In genomic region chr19:45056908-45057698, GRCm38 (mm10) we compare ENCODE assay signal across 8 mouse cellular contexts. TPM values are rescaled to one million over a fixed set of nuclear protein-coding genes. Genes with fewer than 3 reads are reported as not detected.
DNase-seq lines count a peak whose midpoint lies in the region; ATAC-seq lines count a peak whose summit lies in the region.

No protein-coding gene starts in this region.

- peak overlapping the region; percentile 97 for H3K27ac ChIP-seq in kidney, embryonic 14.5 days (ENCODE audit: low read depth, low read length)
- H3K27ac ChIP-seq in forebrain, embryonic 14.5 days (ENCODE audit: low read depth, low read length) = peak overlapping the region; percentile 98; the same call in 1 of the 2 replicates
- peak overlapping the region; percentile 95 for H3K27ac ChIP-seq in liver, embryonic 13.5 days
- peak overlapping the region; percentile 97 for H3K27ac ChIP-seq in stomach, embryonic 14.5 days (ENCODE audit: low read length)

- no peaks in the 10 kb centered on the region for H3K27me3 ChIP-seq in kidney, embryonic 14.5 days (ENCODE audit: control insufficient read depth, insufficient read depth, low read length)
- no peaks in the 10 kb centered on the region for H3K27me3 ChIP-seq in forebrain, embryonic 14.5 days (replicated peaks; ENCODE audit: control insufficient read depth, insufficient read depth, low read length)
- H3K27me3 ChIP-seq in liver, embryonic 13.5 days = no peaks in the 10 kb centered on the region
- no peaks in the 10 kb centered on the region for H3K27me3 ChIP-seq in stomach, embryonic 14.5 days (ENCODE audit: control insufficient read depth, insufficient read depth, low read length)

- no peak for DNase-seq in kidney, postnatal 36 days
- no peak for DNase-seq in forebrain, embryonic 14.5 days (ENCODE audit: low spot score)
- DNase-seq in liver, embryonic 13.5 days = no peak
- DNase-seq in adrenal gland, adult 18-20 months (ENCODE audit: low spot score in 2 of 2) = no peak
- DNase-seq in frontal cortex, postnatal 36 days (ENCODE audit: low spot score in 2 of 2) = no peak
- no peak for DNase-seq in urinary bladder, postnatal 36 days (ENCODE audit: low spot score in 2 of 2)

- WGBS in kidney, embryonic 14.5 days = 67% methylated on average over 7 of the region's 7 CpGs
- WGBS in forebrain, embryonic 14.5 days = 87% methylated on average over 7 of the region's 7 CpGs
- 67% methylated on average over 7 of the region's 7 CpGs for WGBS in liver, embryonic 13.5 days (ENCODE audit: insufficient replicate concordance)
- WGBS in stomach, embryonic 14.5 days = 66% methylated on average over 7 of the region's 7 CpGs

- peak overlapping the region; percentile 80 for H3K4me2 ChIP-seq in kidney, embryonic 14.5 days (replicated peaks; ENCODE audit: low read depth, low read length)
- H3K4me2 ChIP-seq in forebrain, embryonic 14.5 days (ENCODE audit: low read length) = peak overlapping the region; percentile 92
- peak overlapping the region; percentile 92 for H3K4me2 ChIP-seq in liver, embryonic 13.5 days
- H3K4me2 ChIP-seq in stomach, embryonic 14.5 days (replicated peaks; ENCODE audit: low read depth, low read length) = peak overlapping the region; percentile 69

- ATAC-seq in kidney, embryonic 14.5 days (ENCODE audit: low FRiP score, low TSS enrichment) = no peak
- ATAC-seq in forebrain, embryonic 14.5 days = no peak
- no peak for ATAC-seq in liver, embryonic 13.5 days (ENCODE audit: low read depth)
- no peak for ATAC-seq in stomach, embryonic 14.5 days (ENCODE audit: insufficient number of reproducible peaks, insufficient read depth, low FRiP score, low read depth)

- H3K9me3 ChIP-seq in kidney, embryonic 14.5 days (ENCODE audit: control insufficient read depth, low read length) = no peaks in the 10 kb centered on the region
- no peaks in the 10 kb centered on the region for H3K9me3 ChIP-seq in forebrain, embryonic 14.5 days (replicated peaks; ENCODE audit: control insufficient read depth, low read length)
- H3K9me3 ChIP-seq in liver, embryonic 13.5 days (replicated peaks) = no peaks in the 10 kb centered on the region
- no peaks in the 10 kb centered on the region for H3K9me3 ChIP-seq in stomach, embryonic 14.5 days (ENCODE audit: control insufficient read depth, low read depth, low read length)

- peaks cover 5% of the 10 kb centered on the region for H3K4me1 ChIP-seq in kidney, embryonic 14.5 days (ENCODE audit: control insufficient read depth, insufficient read depth, low read length)
- H3K4me1 ChIP-seq in forebrain, embryonic 14.5 days (ENCODE audit: control insufficient read depth, insufficient read depth, low read length) = peaks cover 14% of the 10 kb centered on the region
- peaks cover 45% of the 10 kb centered on the region for H3K4me1 ChIP-seq in liver, embryonic 13.5 days (replicated peaks)
- peaks cover 18% of the 10 kb centered on the region for H3K4me1 ChIP-seq in stomach, embryonic 14.5 days (ENCODE audit: control insufficient read depth, insufficient read depth, low read length)

- peak overlapping the region; percentile 90 for H3K9ac ChIP-seq in kidney, embryonic 14.5 days (ENCODE audit: low read depth, low read length)
- H3K9ac ChIP-seq in forebrain, embryonic 14.5 days (ENCODE audit: low read length) = no peak overlapping the region
- peak overlapping the region; percentile 87 for H3K9ac ChIP-seq in liver, embryonic 13.5 days
- H3K9ac ChIP-seq in stomach, embryonic 14.5 days (replicated peaks; ENCODE audit: low read depth, low read length) = peak overlapping the region; percentile 52

- peaks cover 6% of the 10 kb centered on the region; the same call in 1 of the 2 replicates for H3K36me3 ChIP-seq in kidney, embryonic 14.5 days (ENCODE audit: control insufficient read depth, insufficient read depth, low read length)
- peaks cover 32% of the 10 kb centered on the region for H3K36me3 ChIP-seq in forebrain, embryonic 14.5 days (ENCODE audit: control insufficient read depth, insufficient read depth, low read length)
- H3K36me3 ChIP-seq in liver, embryonic 13.5 days = no peaks in the 10 kb centered on the region
- H3K36me3 ChIP-seq in stomach, embryonic 14.5 days (ENCODE audit: control insufficient read depth, insufficient read depth, low read length) = peaks cover 7% of the 10 kb centered on the region

- H3K4me3 ChIP-seq in kidney, embryonic 14.5 days (ENCODE audit: low read length) = peak overlapping the region; percentile 67
- H3K4me3 ChIP-seq in forebrain, embryonic 14.5 days (ENCODE audit: low read depth, low read length) = peak overlapping the region; percentile 61
- H3K4me3 ChIP-seq in liver, embryonic 13.5 days (replicated peaks) = peak overlapping the region; percentile 74
- H3K4me3 ChIP-seq in stomach, embryonic 14.5 days (ENCODE audit: low read depth, low read length) = peak overlapping the region; percentile 53; the same call in 1 of the 2 replicates

RNA-seq across cellular contexts. Expression of gene Sfxn3, which starts 9.8 kb away (rescaled TPM):
- 11.0 and 18.3 TPM in 2 replicates for polyA plus RNA-seq in kidney, embryonic 14.5 days (2014; fragmentation: Nextera tagmentation; extraction: Ambion mirVana)
- polyA plus RNA-seq in forebrain, embryonic 14.5 days (2014; fragmentation: Nextera tagmentation; extraction: Ambion mirVana) = 54.2 and 56.5 TPM in 2 replicates
- 2.4 and 2.9 TPM in 2 replicates for polyA plus RNA-seq in liver, embryonic 13.5 days (2015; fragmentation: Nextera tagmentation; extraction: Ambion mirVana)
- polyA plus RNA-seq in stomach, embryonic 14.5 days (2014; fragmentation: Nextera tagmentation; extraction: Ambion mirVana) = 28.8 and 34.5 TPM in 2 replicates
- 10 to 100 TPM; 50.1 to 51.8 TPM for total RNA-seq in adrenal gland, adult 18-20 months (2021)

RNA-seq across cellular contexts. Expression of gene Pdzd7, which starts 11.6 kb away (rescaled TPM):
- polyA plus RNA-seq in kidney, embryonic 14.5 days (2014; fragmentation: Nextera tagmentation; extraction: Ambion mirVana) = 1.3 and 1.4 TPM in 2 replicates
- polyA plus RNA-seq in forebrain, embryonic 14.5 days (2014; fragmentation: Nextera tagmentation; extraction: Ambion mirVana) = 1.1 and 1.8 TPM in 2 replicates
- polyA plus RNA-seq in liver, embryonic 13.5 days (2015; fragmentation: Nextera tagmentation; extraction: Ambion mirVana) = not detected in 2 replicates
- 0.62 TPM in 2 replicates for polyA plus RNA-seq in stomach, embryonic 14.5 days (2014; fragmentation: Nextera tagmentation; extraction: Ambion mirVana)
- total RNA-seq in adrenal gland, adult 18-20 months (2021) = under 1 TPM; 0.13 to 0.48 TPM

RNA-seq across cellular contexts. Expression of gene Kazald1, which starts 17.9 kb away (rescaled TPM):
- polyA plus RNA-seq in kidney, embryonic 14.5 days (2014; fragmentation: Nextera tagmentation; extraction: Ambion mirVana) = 10.7 and 10.9 TPM in 2 replicates
- polyA plus RNA-seq in forebrain, embryonic 14.5 days (2014; fragmentation: Nextera tagmentation; extraction: Ambion mirVana) = 1.1 TPM in 2 replicates
- 0.25 and 0.29 TPM in 2 replicates for polyA plus RNA-seq in liver, embryonic 13.5 days (2015; fragmentation: Nextera tagmentation; extraction: Ambion mirVana)
- 1.3 and 4.7 TPM in 2 replicates for polyA plus RNA-seq in stomach, embryonic 14.5 days (2014; fragmentation: Nextera tagmentation; extraction: Ambion mirVana)
- 1 to 10 TPM; 5.2 to 7.4 TPM for total RNA-seq in adrenal gland, adult 18-20 months (2021)

RNA-seq across cellular contexts. Expression of gene Lzts2, which starts 42.9 kb away (rescaled TPM):
- 59.1 and 68.2 TPM in 2 replicates for polyA plus RNA-seq in kidney, embryonic 14.5 days (2014; fragmentation: Nextera tagmentation; extraction: Ambion mirVana)
- 15.3 and 17.2 TPM in 2 replicates for polyA plus RNA-seq in forebrain, embryonic 14.5 days (2014; fragmentation: Nextera tagmentation; extraction: Ambion mirVana)
- 6.9 and 8.3 TPM in 2 replicates for polyA plus RNA-seq in liver, embryonic 13.5 days (2015; fragmentation: Nextera tagmentation; extraction: Ambion mirVana)
- 52.5 and 56.0 TPM in 2 replicates for polyA plus RNA-seq in stomach, embryonic 14.5 days (2014; fragmentation: Nextera tagmentation; extraction: Ambion mirVana)
- total RNA-seq in adrenal gland, adult 18-20 months (2021) = 10 to 100 TPM; 70.6 to 72.7 TPM

RNA-seq across cellular contexts. Expression of gene Mrpl43, which starts 50.9 kb away (rescaled TPM):
- polyA plus RNA-seq in kidney, embryonic 14.5 days (2014; fragmentation: Nextera tagmentation; extraction: Ambion mirVana) = 69.9 and 83.2 TPM in 2 replicates
- 67.1 and 68.4 TPM in 2 replicates for polyA plus RNA-seq in forebrain, embryonic 14.5 days (2014; fragmentation: Nextera tagmentation; extraction: Ambion mirVana)
- polyA plus RNA-seq in liver, embryonic 13.5 days (2015; fragmentation: Nextera tagmentation; extraction: Ambion mirVana) = 40.2 and 42.4 TPM in 2 replicates
- 60.1 and 60.4 TPM in 2 replicates for polyA plus RNA-seq in stomach, embryonic 14.5 days (2014; fragmentation: Nextera tagmentation; extraction: Ambion mirVana)
- total RNA-seq in adrenal gland, adult 18-20 months (2021) = 10 to 100 TPM; 45.2 to 48.3 TPM
